Comparison of ENCODE assay signal across 9 mouse cellular contexts in genomic region chr6:83142886-83143285, GRCm38 (mm10). TPM values are rescaled to one million over a fixed set of nuclear protein-coding genes. Genes with fewer than 3 reads are reported as not detected.
DNase-seq lines count a peak whose midpoint lies in the region; ATAC-seq lines count a peak whose summit lies in the region.
"Had no signal": no experiment of that assay in that cellular context is flagged by ENCODE, and none has a peak within 500 bp of the region (broad histone marks: within the 10 kb centered on the region; RNA-seq: fewer than 3 reads in every experiment).

No protein-coding gene starts in this region.

- peak overlapping the region; percentile 42 for H3K4me3 ChIP-seq in heart, embryonic 12.5 days
- H3K4me3 ChIP-seq in midbrain, embryonic 12.5 days, result no peak overlapping the region

- peaks cover 18% of the 10 kb centered on the region for H3K36me3 ChIP-seq in heart, embryonic 12.5 days
- peaks cover 6% of the 10 kb centered on the region; the same call in 1 of the 2 replicates for H3K36me3 ChIP-seq in midbrain, embryonic 12.5 days

- ATAC-seq in heart, embryonic 12.5 days (ENCODE audit: insufficient number of reproducible peaks, low FRiP score), result no peak
- no peak for ATAC-seq in midbrain, embryonic 12.5 days (ENCODE audit: low FRiP score, low read depth)
- ATAC-seq: liver, postnatal 0 days had no signal

- WGBS in heart, embryonic 12.5 days, result 42% methylated on average over 11 of the region's 11 CpGs
- WGBS in midbrain, embryonic 12.5 days, result 40% methylated on average over 11 of the region's 11 CpGs

- no peak for DNase-seq in heart, postnatal 14 days
- DNase-seq in urinary bladder, postnatal 14 days (ENCODE audit: low spot score), result peak; percentile 63
- no peak for DNase-seq in urinary bladder, adult 2 months (ENCODE audit: low spot score)
- no peak for DNase-seq in cerebellum, postnatal 10 days
- DNase-seq in Muller cell, postnatal 12 days (ENCODE audit: inconsistent ontology term), result no peak
- no peak for DNase-seq in right cerebral cortex, postnatal 10 days (ENCODE audit: low spot score in 2 of 2)

- intact Hi-C loops in heart, postnatal 14 days (cut with DNase I), result no loop called here

- H3K27ac ChIP-seq in heart, embryonic 12.5 days (ENCODE audit: poor library complexity, severe bottlenecking), result no peak overlapping the region
- no peak overlapping the region for H3K27ac ChIP-seq in midbrain, embryonic 12.5 days (replicated peaks)

- H3K4me1 ChIP-seq in heart, embryonic 12.5 days (replicated peaks), result peaks cover 36% of the 10 kb centered on the region
- peaks cover 27% of the 10 kb centered on the region for H3K4me1 ChIP-seq in midbrain, embryonic 12.5 days

- no peaks in the 10 kb centered on the region for H3K27me3 ChIP-seq in heart, embryonic 12.5 days (replicated peaks)
- H3K27me3 ChIP-seq in midbrain, embryonic 12.5 days, result peaks cover 23% of the 10 kb centered on the region

- H3K9me3 ChIP-seq in heart, embryonic 12.5 days (replicated peaks), result no peaks in the 10 kb centered on the region
- no peaks in the 10 kb centered on the region for H3K9me3 ChIP-seq in midbrain, embryonic 12.5 days

- H3K4me2 ChIP-seq in heart, embryonic 12.5 days, result peak overlapping the region; percentile 74
- peak overlapping the region; percentile 63; the same call in 1 of the 2 replicates for H3K4me2 ChIP-seq in midbrain, embryonic 12.5 days (replicated peaks)

- peak overlapping the region; percentile 65 for H3K9ac ChIP-seq in heart, embryonic 12.5 days
- H3K9ac ChIP-seq in midbrain, embryonic 12.5 days (replicated peaks), result peak overlapping the region; percentile 70; the same call in 1 of the 2 replicates
- H3K9ac ChIP-seq: liver, postnatal 0 days had no signal

RNA-seq across cellular contexts. Expression of gene Rtkn, which starts 7.6 kb away (rescaled TPM):
- polyA plus RNA-seq in heart, embryonic 12.5 days (2016; fragmentation: Nextera tagmentation; extraction: Ambion mirVana), result 20.3 and 22.0 TPM in 2 replicates
- 1 to 10 TPM; 6.9 to 8.0 TPM for total RNA-seq in heart, postnatal 14 days (2021)
- 20.7 and 22.1 TPM in 2 replicates for polyA plus RNA-seq in urinary bladder, adult 2 months (2012; rRNA removed)
- 31.9 and 39.5 TPM in 2 replicates for polyA plus RNA-seq in midbrain, embryonic 12.5 days (2016; fragmentation: Nextera tagmentation; extraction: Ambion mirVana)

RNA-seq across cellular contexts. Expression of gene Wdr54, which starts 13.3 kb away (rescaled TPM):
- polyA plus RNA-seq in heart, embryonic 12.5 days (2016; fragmentation: Nextera tagmentation; extraction: Ambion mirVana), result 4.2 and 6.8 TPM in 2 replicates
- 1 to 10 TPM; 1.1 to 1.3 TPM for total RNA-seq in heart, postnatal 14 days (2021)
- 4.9 and 5.6 TPM in 2 replicates for polyA plus RNA-seq in urinary bladder, adult 2 months (2012; rRNA removed)
- 11.2 and 13.3 TPM in 2 replicates for polyA plus RNA-seq in midbrain, embryonic 12.5 days (2016; fragmentation: Nextera tagmentation; extraction: Ambion mirVana)

RNA-seq across cellular contexts. Expression of gene 1700003E16Rik, which starts 13.3 kb away (rescaled TPM):
- 0.17 and 0.39 TPM in 2 replicates for polyA plus RNA-seq in heart, embryonic 12.5 days (2016; fragmentation: Nextera tagmentation; extraction: Ambion mirVana)
- total RNA-seq in heart, postnatal 14 days (2021), result under 1 TPM in 1 of 2 experiments, not detected in 1; 0.26 TPM
- polyA plus RNA-seq in urinary bladder, adult 2 months (2012; rRNA removed), result 1.2 and 1.5 TPM in 2 replicates
- polyA plus RNA-seq in midbrain, embryonic 12.5 days (2016; fragmentation: Nextera tagmentation; extraction: Ambion mirVana), result 2.6 and 2.7 TPM in 2 replicates

RNA-seq across cellular contexts. Expression of gene Ino80b, which starts 17.7 kb away (rescaled TPM):
- polyA plus RNA-seq in heart, embryonic 12.5 days (2016; fragmentation: Nextera tagmentation; extraction: Ambion mirVana), result 11.1 and 12.1 TPM in 2 replicates
- 10 to 100 TPM; 14.2 to 15.3 TPM for total RNA-seq in heart, postnatal 14 days (2021)
- 25.2 and 25.5 TPM in 2 replicates for polyA plus RNA-seq in urinary bladder, adult 2 months (2012; rRNA removed)
- polyA plus RNA-seq in midbrain, embryonic 12.5 days (2016; fragmentation: Nextera tagmentation; extraction: Ambion mirVana), result 18.4 and 19.4 TPM in 2 replicates

RNA-seq across cellular contexts. Expression of gene Wbp1, which starts 21.5 kb away (rescaled TPM):
- 87.6 and 91.3 TPM in 2 replicates for polyA plus RNA-seq in heart, embryonic 12.5 days (2016; fragmentation: Nextera tagmentation; extraction: Ambion mirVana)
- 10 to 100 TPM; 72.4 to 80.1 TPM for total RNA-seq in heart, postnatal 14 days (2021)
- polyA plus RNA-seq in urinary bladder, adult 2 months (2012; rRNA removed), result 85.6 and 89.2 TPM in 2 replicates
- 210 and 223 TPM in 2 replicates for polyA plus RNA-seq in midbrain, embryonic 12.5 days (2016; fragmentation: Nextera tagmentation; extraction: Ambion mirVana)
